Mouse (Mus musculus): Measurements from ENCODE around the gene Cradd. TPM values are rescaled to one million over a fixed set of nuclear protein-coding genes. Genes with fewer than 3 reads are reported as not detected.

Cradd gene
- polyA plus RNA-seq, 1 experiment from 2014 or later = 13.2 TPM

GRCm38 (mm10) chr10:95324278-95324631 lies 322 bp upstream of the Cradd start:
- H3K9me3 ChIP-seq = no peaks in the 10 kb centered on the region
- DNase-seq (ENCODE audit: extremely low spot score, low spot score) = no peak
- 51% methylated on average over 1 of the region's 1 CpGs for WGBS
- peaks cover 18% of the 10 kb centered on the region for H3K4me1 ChIP-seq
- peak overlapping the region; percentile 72; the same call in 1 of the 2 replicates for H3K4me3 ChIP-seq
- no peaks in the 10 kb centered on the region for H3K36me3 ChIP-seq (replicated peaks)
- no peaks in the 10 kb centered on the region for H3K27me3 ChIP-seq (ENCODE audit: poor library complexity, severe bottlenecking)
- peak overlapping the region; percentile 96 for H3K27ac ChIP-seq

- Histone ChIP-seq H3K4me1 (peaks cover 25% of the 10 kb centered on the region), H3K36me3 (replicated peaks) (no peaks in the 10 kb centered on the region), H3K27me3 (ENCODE audit: poor library complexity, severe bottlenecking) (no peaks in the 10 kb centered on the region), H3K9me3 (no peaks in the 10 kb centered on the region), H3K27ac (peak overlapping the region; percentile 96), H3K4me3 (peak overlapping the region; percentile 72)
- no peak for DNase-seq (ENCODE audit: extremely low spot score, low spot score)
- 74% methylated on average over 20 of the region's 20 CpGs for WGBS
Measured at GRCm38 (mm10) chr10:95322076-95323070, 1.6 kb downstream of the Cradd start.

- 94% methylated on average over 13 of the region's 13 CpGs for WGBS
- Histone ChIP-seq H3K27ac (no peak overlapping the region), H3K4me3 (no peak overlapping the region), H3K9me3 (no peaks in the 10 kb centered on the region), H3K4me1 (peaks cover 31% of the 10 kb centered on the region), H3K27me3 (ENCODE audit: poor library complexity, severe bottlenecking) (no peaks in the 10 kb centered on the region), H3K36me3 (replicated peaks) (no peaks in the 10 kb centered on the region)
- no peak for DNase-seq (ENCODE audit: extremely low spot score, low spot score)
Measured at GRCm38 (mm10) chr10:95319001-95319400, 4.9 kb downstream of the Cradd start.

DNA sequence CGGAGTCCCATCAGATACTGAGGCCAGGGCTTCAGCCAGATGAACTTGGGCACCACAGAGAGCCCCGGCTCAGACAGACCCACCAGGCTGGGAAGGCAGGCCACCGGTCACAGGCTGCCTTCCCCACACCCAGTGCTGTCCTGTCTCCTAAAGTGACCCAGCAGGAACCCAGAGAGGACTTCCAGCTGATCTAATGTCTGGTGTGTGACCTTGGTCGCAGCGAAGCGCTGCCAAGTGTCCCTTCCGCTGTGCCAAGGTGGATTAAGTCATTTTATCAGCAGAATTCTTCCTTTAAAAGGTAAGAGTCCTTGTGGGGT lies 5.6 kb downstream of the Cradd start:
- Histone ChIP-seq H3K36me3 (replicated peaks) (no peaks in the 10 kb centered on the region), H3K27ac (no peak overlapping the region), H3K9me3 (no peaks in the 10 kb centered on the region), H3K4me1 (peaks cover 29% of the 10 kb centered on the region), H3K27me3 (ENCODE audit: poor library complexity, severe bottlenecking) (peaks cover 4% of the 10 kb centered on the region; the same call in 1 of the 2 replicates), H3K4me3 (no peak overlapping the region)
- WGBS = 89% methylated on average over 7 of the region's 7 CpGs
- DNase-seq (ENCODE audit: extremely low spot score, low spot score) = no peak

- no peak for DNase-seq (ENCODE audit: extremely low spot score, low spot score)
- peaks cover 9% of the 10 kb centered on the region for H3K27me3 ChIP-seq (ENCODE audit: poor library complexity, severe bottlenecking)
- H3K27ac ChIP-seq = no peak overlapping the region
- no peaks in the 10 kb centered on the region for H3K36me3 ChIP-seq (replicated peaks)
- no peaks in the 10 kb centered on the region for H3K9me3 ChIP-seq
- WGBS = 87% methylated on average over 21 of the region's 21 CpGs
- peaks cover 24% of the 10 kb centered on the region for H3K4me1 ChIP-seq
- H3K4me3 ChIP-seq = no peak overlapping the region
Measured at GRCm38 (mm10) chr10:95317581-95318391, 6.1 kb downstream of the Cradd start.

DNA sequence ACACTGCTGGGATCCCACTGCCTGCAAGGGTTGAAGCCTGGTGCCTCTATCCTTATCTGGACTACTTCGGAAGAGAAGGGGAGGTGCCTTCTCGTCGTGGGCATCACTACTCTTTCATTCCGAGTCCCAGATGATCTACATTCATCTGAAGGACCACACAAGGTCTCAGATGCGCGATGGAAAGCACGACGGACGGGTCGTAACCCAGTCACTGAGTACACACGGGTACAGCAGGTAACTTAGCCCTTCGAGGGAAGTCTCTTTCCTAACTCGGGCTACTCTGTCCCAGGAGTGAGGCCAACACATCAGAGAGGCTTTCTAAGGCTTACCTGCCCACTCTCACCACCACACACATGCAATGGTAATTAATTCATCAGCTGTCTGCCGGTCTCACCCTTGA lies 6.8 kb downstream of the Cradd start:
- H3K4me3 ChIP-seq = no peak overlapping the region
- 91% methylated on average over 14 of the region's 14 CpGs for WGBS
- no peaks in the 10 kb centered on the region for H3K36me3 ChIP-seq (replicated peaks)
- H3K27ac ChIP-seq = no peak overlapping the region
- H3K4me1 ChIP-seq = peaks cover 17% of the 10 kb centered on the region
- H3K9me3 ChIP-seq = no peaks in the 10 kb centered on the region
- no peak for DNase-seq (ENCODE audit: extremely low spot score, low spot score)
- H3K27me3 ChIP-seq (ENCODE audit: poor library complexity, severe bottlenecking) = peaks cover 16% of the 10 kb centered on the region

- Histone ChIP-seq H3K9me3 (no peaks in the 10 kb centered on the region), H3K27ac (no peak overlapping the region), H3K27me3 (ENCODE audit: poor library complexity, severe bottlenecking) (peaks cover 20% of the 10 kb centered on the region), H3K4me1 (peaks cover 17% of the 10 kb centered on the region), H3K4me3 (no peak overlapping the region), H3K36me3 (replicated peaks) (no peaks in the 10 kb centered on the region)
- no peak for DNase-seq (ENCODE audit: extremely low spot score, low spot score)
- 88% methylated on average over 9 of the region's 9 CpGs for WGBS
Measured at GRCm38 (mm10) chr10:95316675-95317074, 7.3 kb downstream of the Cradd start.

DNA sequence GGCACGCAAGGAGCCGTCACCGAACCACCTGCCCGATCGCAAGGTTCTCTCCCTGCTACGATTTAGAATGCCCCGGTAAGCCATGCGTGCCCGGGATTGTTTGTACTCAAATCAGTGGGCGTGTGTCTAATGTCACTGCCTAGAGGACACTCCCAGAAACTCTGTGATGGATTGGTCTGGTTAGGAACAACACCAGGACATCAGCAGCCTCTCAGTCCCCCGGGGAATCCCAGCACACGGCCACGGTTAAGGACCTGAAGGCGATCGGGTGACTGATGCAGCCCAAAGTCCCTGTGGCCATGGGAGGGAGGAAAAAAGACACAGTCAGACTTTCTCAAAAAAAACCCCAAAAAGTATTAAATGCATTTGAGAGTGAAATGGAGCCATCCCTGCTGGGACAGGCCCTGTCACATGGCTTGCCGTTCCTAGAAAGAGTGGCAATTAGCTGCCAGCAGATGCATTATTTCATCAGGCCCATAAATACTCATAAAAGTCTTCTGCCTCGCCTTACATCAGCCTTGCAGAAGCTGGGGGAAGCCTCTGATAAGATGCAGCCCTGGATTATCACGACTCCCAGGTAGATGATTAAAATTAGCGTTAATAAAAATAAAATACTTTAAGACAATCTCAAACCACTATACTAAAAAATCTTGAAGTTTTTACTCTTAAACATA lies 8.0 kb downstream of the Cradd start:
- Histone ChIP-seq H3K27me3 (ENCODE audit: poor library complexity, severe bottlenecking) (peaks cover 24% of the 10 kb centered on the region), H3K4me1 (peaks cover 24% of the 10 kb centered on the region), H3K27ac (no peak overlapping the region), H3K9me3 (no peaks in the 10 kb centered on the region), H3K4me3 (no peak overlapping the region), H3K36me3 (replicated peaks) (no peaks in the 10 kb centered on the region)
- 85% methylated on average over 19 of the region's 19 CpGs for WGBS
- no peak for DNase-seq (ENCODE audit: extremely low spot score, low spot score)

DNA sequence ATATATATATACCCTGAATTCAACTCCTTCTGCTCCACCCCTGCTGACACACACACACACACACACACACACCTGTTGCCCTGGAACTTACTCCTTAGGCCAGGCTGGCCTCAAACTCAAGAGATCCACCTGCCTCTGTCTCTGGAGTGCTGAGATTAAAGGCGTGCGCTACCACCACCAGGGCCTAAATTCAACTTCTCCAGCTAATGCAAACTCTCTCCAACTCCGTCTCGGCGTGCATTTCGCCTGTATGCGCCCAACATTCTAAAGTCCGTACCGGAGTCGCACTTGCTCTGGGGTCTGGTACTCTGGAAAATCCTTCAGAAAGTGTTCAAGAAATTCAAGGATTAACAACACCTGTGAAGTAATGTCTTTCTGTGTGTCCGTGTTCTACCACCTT lies 8.6 kb downstream of the Cradd start:
- peaks cover 30% of the 10 kb centered on the region for H3K4me1 ChIP-seq
- H3K36me3 ChIP-seq (replicated peaks) = no peaks in the 10 kb centered on the region
- no peak overlapping the region for H3K27ac ChIP-seq
- no peaks in the 10 kb centered on the region for H3K9me3 ChIP-seq
- H3K4me3 ChIP-seq = no peak overlapping the region
- H3K27me3 ChIP-seq (ENCODE audit: poor library complexity, severe bottlenecking) = peaks cover 24% of the 10 kb centered on the region
- WGBS = 95% methylated on average over 11 of the region's 11 CpGs
- DNase-seq (ENCODE audit: extremely low spot score, low spot score) = no peak

GRCm38 (mm10) chr10:95314019-95314418 lies 9.9 kb downstream of the Cradd start:
- no peak for DNase-seq (ENCODE audit: extremely low spot score, low spot score)
- 76% methylated on average over 5 of the region's 5 CpGs for WGBS

GRCm38 (mm10) chr10:95313524-95313923 lies 10.4 kb downstream of the Cradd start:
- Histone ChIP-seq H3K27ac (no peak overlapping the region), H3K9me3 (no peaks in the 10 kb centered on the region), H3K36me3 (replicated peaks) (no peaks in the 10 kb centered on the region), H3K4me3 (no peak overlapping the region), H3K4me1 (peaks cover 46% of the 10 kb centered on the region), H3K27me3 (ENCODE audit: poor library complexity, severe bottlenecking) (peaks cover 24% of the 10 kb centered on the region)
- 90% methylated on average over 9 of the region's 9 CpGs for WGBS
- no peak for DNase-seq (ENCODE audit: extremely low spot score, low spot score)

More at GRCm38 (mm10) chr10:95314019-95314418, 9.9 kb downstream of the Cradd start:
- Histone ChIP-seq H3K4me3 (no peak overlapping the region), H3K36me3 (replicated peaks) (no peaks in the 10 kb centered on the region), H3K27ac (no peak overlapping the region), H3K9me3 (no peaks in the 10 kb centered on the region), H3K4me1 (peaks cover 44% of the 10 kb centered on the region), H3K27me3 (ENCODE audit: poor library complexity, severe bottlenecking) (peaks cover 24% of the 10 kb centered on the region)

- H3K36me3 ChIP-seq (replicated peaks) = no peaks in the 10 kb centered on the region
- peak; percentile 50 for DNase-seq (ENCODE audit: extremely low spot score, low spot score)
- peaks cover 48% of the 10 kb centered on the region for H3K4me1 ChIP-seq
- peaks cover 24% of the 10 kb centered on the region for H3K27me3 ChIP-seq (ENCODE audit: poor library complexity, severe bottlenecking)
- WGBS = 13% methylated on average over 21 of the region's 21 CpGs
- no peaks in the 10 kb centered on the region for H3K9me3 ChIP-seq
- peak overlapping the region; percentile 29 for H3K4me3 ChIP-seq
- H3K27ac ChIP-seq = peak overlapping the region; percentile 56
Measured at GRCm38 (mm10) chr10:95310688-95311441, 13.1 kb downstream of the Cradd start.

Data from forebrain, embryonic 10.5 days (tissue).